Mouse (Mus musculus): ENCODE measurements at regions not wholly inside any gene's neighbourhood (a gene's known extent, or its start where the extent isn't known, plus 50 kb on each side); places are given as distances from the start of the nearest gene placed in this dataset.

DNA sequence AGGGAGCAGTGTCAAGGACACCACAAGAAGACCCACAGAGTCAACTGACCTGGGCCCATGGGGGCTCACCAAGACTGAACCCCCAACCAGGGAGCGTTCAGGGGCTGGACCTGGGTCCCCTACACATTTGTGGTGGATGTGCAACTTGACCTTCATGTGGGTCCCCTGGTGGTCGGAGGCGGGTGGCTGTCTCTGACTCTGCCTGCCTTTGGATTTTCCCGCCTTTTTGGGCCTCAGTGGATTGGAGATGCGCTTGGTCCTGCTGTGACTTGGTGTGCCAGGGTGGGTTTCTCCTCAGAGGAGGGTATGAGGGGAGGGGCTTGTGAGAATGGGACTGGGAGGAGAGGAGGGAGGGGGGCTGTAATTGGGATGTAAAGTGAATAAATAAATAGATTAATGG lies 99.3 kb upstream of the Armc2 start:
- H3K4me3 ChIP-seq (ENCODE audit: low read depth, low read length), result no peak overlapping the region
- H3K27me3 ChIP-seq (ENCODE audit: control insufficient read depth, insufficient read depth, low read length), result no peaks in the 10 kb centered on the region
- no peaks in the 10 kb centered on the region for H3K36me3 ChIP-seq (ENCODE audit: control insufficient read depth, insufficient read depth, low read length)
- H3K4me2 ChIP-seq (ENCODE audit: low read depth, low read length, severe bottlenecking), result no peak overlapping the region
- no peak overlapping the region for H3K27ac ChIP-seq (ENCODE audit: low read depth, low read length)
- no peaks in the 10 kb centered on the region for H3K9me3 ChIP-seq (ENCODE audit: control insufficient read depth, low read length)
- H3K4me1 ChIP-seq (replicated peaks; ENCODE audit: control insufficient read depth, insufficient read depth, low read length), result no peaks in the 10 kb centered on the region
- no peak for ATAC-seq (replicated peaks; ENCODE audit: low FRiP score)
- WGBS, result 89% methylated on average over 5 of the region's 5 CpGs
- DNase-seq (ENCODE audit: low spot score), result no peak
- H3K9ac ChIP-seq (ENCODE audit: low read length), result no peak overlapping the region

DNA sequence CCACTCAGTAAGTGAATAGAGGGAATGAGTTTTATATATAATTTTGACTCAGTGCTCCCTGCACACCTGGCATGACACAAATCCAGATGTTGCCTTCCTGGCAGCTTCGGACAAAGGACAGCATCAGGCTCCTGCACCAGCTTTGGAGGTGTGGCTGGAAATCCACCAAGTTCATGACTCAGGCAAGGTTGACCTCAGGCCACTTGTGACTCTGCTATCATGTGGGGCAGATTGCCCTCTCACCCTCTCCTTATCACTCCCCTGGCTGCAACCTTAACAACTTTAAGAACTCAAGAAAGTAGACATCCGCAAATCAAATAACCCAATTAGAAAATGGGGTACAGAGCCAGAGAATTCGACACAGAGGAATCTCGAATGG lies 97.7 kb upstream of the Armc2 start:
- 85% methylated on average over 4 of the region's 4 CpGs for WGBS
- no peaks in the 10 kb centered on the region for H3K36me3 ChIP-seq (ENCODE audit: control insufficient read depth, insufficient read depth, low read length)
- ATAC-seq (replicated peaks; ENCODE audit: low FRiP score) (no peak), DNase-seq (ENCODE audit: low spot score) (no peak)
- no peaks in the 10 kb centered on the region for H3K9me3 ChIP-seq (ENCODE audit: control insufficient read depth, low read length)
- H3K4me1 ChIP-seq (replicated peaks; ENCODE audit: control insufficient read depth, insufficient read depth, low read length), result no peaks in the 10 kb centered on the region
- H3K4me2 ChIP-seq (ENCODE audit: low read depth, low read length, severe bottlenecking), result no peak overlapping the region
- no peaks in the 10 kb centered on the region for H3K27me3 ChIP-seq (ENCODE audit: control insufficient read depth, insufficient read depth, low read length)
- no peak overlapping the region for H3K27ac ChIP-seq (ENCODE audit: low read depth, low read length)
- no peak overlapping the region for H3K9ac ChIP-seq (ENCODE audit: low read length)
- H3K4me3 ChIP-seq (ENCODE audit: low read depth, low read length), result no peak overlapping the region

DNA sequence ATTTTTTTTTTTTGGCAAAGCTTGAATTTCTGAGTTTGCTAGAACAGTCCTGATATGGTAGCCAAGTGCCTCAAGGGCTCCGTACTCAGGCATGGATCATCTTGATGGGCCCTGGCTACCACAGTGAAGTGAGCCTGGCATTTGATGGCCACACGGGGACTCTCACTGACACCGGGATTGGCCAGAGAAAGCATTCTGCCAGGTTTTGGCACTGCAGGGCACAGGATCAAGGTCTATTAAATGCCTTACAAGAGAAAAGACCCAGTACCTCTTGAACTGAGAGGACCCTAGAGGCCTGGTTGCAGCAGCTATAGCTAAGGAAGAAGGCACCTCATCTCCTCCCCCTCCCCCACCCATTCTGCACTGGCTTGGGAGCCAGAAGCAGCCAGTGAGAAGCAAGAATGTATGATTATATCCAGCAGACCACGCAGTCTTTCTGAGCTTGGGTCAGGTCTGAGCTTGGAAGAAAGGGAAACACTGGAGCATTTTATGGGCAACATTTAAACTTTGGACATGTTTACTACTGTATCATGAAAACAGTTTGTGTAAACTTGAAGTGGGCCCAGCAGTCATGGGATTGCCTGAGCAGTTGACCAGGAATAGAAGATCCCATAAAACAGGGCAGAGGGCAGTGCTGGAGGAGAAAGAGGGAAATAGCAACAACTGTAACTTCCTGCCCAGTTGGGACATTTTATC lies 97.1 kb upstream of the Armc2 start:
- WGBS, result 77% methylated on average over 4 of the region's 4 CpGs
- H3K4me3 ChIP-seq (ENCODE audit: low read depth, low read length), result no peak overlapping the region
- no peak overlapping the region for H3K9ac ChIP-seq (ENCODE audit: low read length)
- H3K4me1 ChIP-seq (replicated peaks; ENCODE audit: control insufficient read depth, insufficient read depth, low read length), result no peaks in the 10 kb centered on the region
- DNase-seq (ENCODE audit: low spot score), result no peak
- no peaks in the 10 kb centered on the region for H3K27me3 ChIP-seq (ENCODE audit: control insufficient read depth, insufficient read depth, low read length)
- ATAC-seq (replicated peaks; ENCODE audit: low FRiP score), result no peak
- H3K27ac ChIP-seq (ENCODE audit: low read depth, low read length), result no peak overlapping the region
- no peaks in the 10 kb centered on the region for H3K36me3 ChIP-seq (ENCODE audit: control insufficient read depth, insufficient read depth, low read length)
- no peak overlapping the region for H3K4me2 ChIP-seq (ENCODE audit: low read depth, low read length, severe bottlenecking)
- H3K9me3 ChIP-seq (ENCODE audit: control insufficient read depth, low read length), result no peaks in the 10 kb centered on the region

DNA sequence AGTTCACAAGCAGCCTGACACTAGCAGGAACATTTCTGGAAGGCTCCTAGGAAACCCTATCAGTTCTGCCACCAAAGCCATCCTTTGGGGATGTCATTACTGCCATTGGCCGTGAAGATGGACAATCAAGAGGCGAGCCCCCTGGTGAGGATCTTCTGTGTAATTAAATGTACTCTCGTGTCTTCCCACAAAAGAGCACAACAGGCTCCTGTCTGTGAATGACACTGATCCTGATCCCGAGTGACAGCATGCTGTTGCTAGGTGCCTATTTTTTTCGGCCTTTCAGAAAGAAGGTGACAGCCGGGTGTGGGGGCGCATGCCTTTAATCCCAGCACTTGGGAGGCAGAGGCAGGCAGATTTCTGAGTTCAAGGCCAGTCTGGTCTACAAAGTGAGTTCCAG lies 92.5 kb upstream of the Armc2 start:
- no peak for ATAC-seq (replicated peaks; ENCODE audit: low FRiP score)

DNA sequence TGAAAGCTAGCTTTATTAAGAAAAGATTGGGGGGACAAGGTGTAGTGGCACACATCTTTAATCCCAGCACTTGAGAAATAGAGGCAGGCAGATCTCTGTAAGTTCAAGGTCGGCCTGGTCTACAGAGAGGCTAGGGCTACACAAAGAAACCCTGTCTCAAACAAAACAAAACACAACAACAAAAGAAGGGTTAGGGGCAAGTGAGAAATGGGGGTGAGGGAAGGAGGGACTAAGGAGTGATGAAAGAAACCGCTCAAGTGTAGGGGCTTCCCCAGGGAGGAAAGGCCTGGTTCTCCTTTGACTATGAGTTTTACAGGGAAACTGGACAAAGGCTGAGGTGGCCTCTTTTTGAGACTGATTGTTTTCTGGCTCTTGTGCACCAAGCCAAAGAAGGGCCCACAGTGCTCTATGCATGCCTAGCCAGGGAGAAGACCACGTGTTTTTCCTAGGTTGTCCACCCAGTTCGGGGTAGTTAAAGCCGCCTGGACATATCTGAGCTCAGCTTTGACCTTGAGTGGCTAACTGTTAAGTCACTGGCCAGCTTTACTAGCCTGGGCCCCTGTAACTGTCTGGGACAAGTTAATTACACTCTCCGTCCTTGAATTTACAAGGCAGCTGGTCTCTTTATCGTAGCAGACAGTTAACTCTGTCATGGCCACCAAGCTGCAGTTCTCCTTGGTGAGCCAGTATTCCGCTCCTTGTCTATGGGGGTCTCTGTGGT lies 90.2 kb upstream of the Armc2 start:
- no peak for ATAC-seq (replicated peaks; ENCODE audit: low FRiP score)
- Histone ChIP-seq H3K9me3 (ENCODE audit: control insufficient read depth, low read length) (no peaks in the 10 kb centered on the region), H3K4me3 (ENCODE audit: low read depth, low read length) (no peak overlapping the region), H3K27ac (ENCODE audit: low read depth, low read length) (no peak overlapping the region), H3K27me3 (ENCODE audit: control insufficient read depth, insufficient read depth, low read length) (no peaks in the 10 kb centered on the region), H3K36me3 (ENCODE audit: control insufficient read depth, insufficient read depth, low read length) (no peaks in the 10 kb centered on the region), H3K4me2 (ENCODE audit: low read depth, low read length, severe bottlenecking) (no peak overlapping the region), H3K9ac (ENCODE audit: low read length) (no peak overlapping the region), H3K4me1 (replicated peaks; ENCODE audit: control insufficient read depth, insufficient read depth, low read length) (peaks cover 2% of the 10 kb centered on the region; the same call in 1 of the 2 replicates)
- WGBS, result 56% methylated on average over 8 of the region's 8 CpGs
- DNase-seq (ENCODE audit: low spot score), result no peak

More for the DNA sequence above, 92.5 kb upstream of the Armc2 start:
- no peak for DNase-seq (ENCODE audit: low spot score)
- Histone ChIP-seq H3K9ac (ENCODE audit: low read length) (no peak overlapping the region), H3K4me2 (ENCODE audit: low read depth, low read length, severe bottlenecking) (no peak overlapping the region), H3K27ac (ENCODE audit: low read depth, low read length) (no peak overlapping the region), H3K9me3 (ENCODE audit: control insufficient read depth, low read length) (no peaks in the 10 kb centered on the region), H3K4me1 (replicated peaks; ENCODE audit: control insufficient read depth, insufficient read depth, low read length) (peaks cover 2% of the 10 kb centered on the region; the same call in 1 of the 2 replicates), H3K4me3 (ENCODE audit: low read depth, low read length) (no peak overlapping the region), H3K27me3 (ENCODE audit: control insufficient read depth, insufficient read depth, low read length) (no peaks in the 10 kb centered on the region), H3K36me3 (ENCODE audit: control insufficient read depth, insufficient read depth, low read length) (no peaks in the 10 kb centered on the region)
- 59% methylated on average over 7 of the region's 7 CpGs for WGBS

DNA sequence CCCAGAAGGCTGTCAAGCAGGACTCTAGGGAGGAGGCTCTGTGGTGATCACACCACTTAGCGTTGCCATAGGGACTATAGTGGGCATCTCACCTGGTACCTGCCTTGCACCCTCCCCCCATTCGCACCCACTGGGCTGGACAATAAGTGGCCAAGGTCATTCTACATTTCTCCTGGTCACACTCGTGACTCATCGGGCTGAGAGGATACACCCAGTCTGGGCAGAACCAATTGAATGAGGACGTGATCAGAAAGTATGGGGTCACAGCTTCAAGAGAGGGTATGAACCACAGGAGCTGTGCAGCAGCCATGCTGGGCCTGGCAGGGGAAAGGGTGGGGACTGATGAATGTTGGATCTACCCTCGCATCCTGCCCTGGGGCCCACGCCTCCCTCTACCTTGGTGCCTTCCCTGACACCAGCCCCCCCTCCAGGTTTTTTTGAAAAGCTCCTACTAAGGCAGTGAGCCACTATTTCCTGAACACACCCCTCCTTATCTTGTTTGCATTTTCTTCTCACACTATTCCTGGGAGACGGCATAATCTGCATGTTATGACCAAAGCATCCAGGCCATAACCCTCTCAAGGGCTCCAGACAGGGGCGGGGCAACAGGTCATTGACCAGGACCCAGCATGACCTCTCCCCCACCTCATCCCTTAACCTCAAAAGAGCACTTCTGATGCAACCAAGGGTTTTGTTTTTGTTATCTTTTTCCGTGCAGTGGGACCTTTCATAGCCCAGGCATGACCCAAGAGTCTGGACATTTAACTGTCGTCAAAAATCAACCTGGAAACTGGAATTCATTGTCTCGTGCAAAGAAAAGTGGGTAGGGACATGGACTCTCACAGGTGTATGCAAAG lies 89.4 kb upstream of the Armc2 start:
- Histone ChIP-seq H3K36me3 (ENCODE audit: control insufficient read depth, insufficient read depth, low read length) (no peaks in the 10 kb centered on the region), H3K27ac (ENCODE audit: low read depth, low read length) (no peak overlapping the region), H3K4me2 (ENCODE audit: low read depth, low read length, severe bottlenecking) (no peak overlapping the region), H3K27me3 (ENCODE audit: control insufficient read depth, insufficient read depth, low read length) (no peaks in the 10 kb centered on the region), H3K4me1 (replicated peaks; ENCODE audit: control insufficient read depth, insufficient read depth, low read length) (peaks cover 2% of the 10 kb centered on the region; the same call in 1 of the 2 replicates), H3K9ac (ENCODE audit: low read length) (no peak overlapping the region), H3K9me3 (ENCODE audit: control insufficient read depth, low read length) (no peaks in the 10 kb centered on the region), H3K4me3 (ENCODE audit: low read depth, low read length) (no peak overlapping the region)
- WGBS, result 83% methylated on average over 12 of the region's 12 CpGs
- ATAC-seq (replicated peaks; ENCODE audit: low FRiP score), result no peak
- no peak for DNase-seq (ENCODE audit: low spot score)

DNA sequence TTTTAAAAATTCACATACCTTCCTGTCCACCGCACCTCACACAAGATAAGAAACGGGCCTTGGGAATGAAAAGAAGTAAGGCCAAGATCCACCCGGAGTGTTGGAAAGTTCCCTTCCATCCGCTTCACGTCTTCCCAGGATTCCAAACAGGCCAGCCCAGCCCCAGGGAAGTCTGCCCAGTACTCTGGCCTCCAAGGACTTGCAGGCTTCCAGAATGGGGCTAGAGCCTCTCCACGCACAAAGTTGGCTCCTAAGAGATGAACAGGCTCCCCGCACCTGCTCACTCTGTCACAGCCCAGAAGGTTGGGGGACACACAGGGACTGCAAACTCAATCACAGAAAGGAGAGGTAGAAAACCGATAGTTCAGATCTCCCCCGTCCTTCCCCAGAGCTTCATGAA lies 88.4 kb upstream of the Armc2 start:
- Histone ChIP-seq H3K27ac (ENCODE audit: low read depth, low read length) (no peak overlapping the region), H3K4me2 (ENCODE audit: low read depth, low read length, severe bottlenecking) (no peak overlapping the region), H3K9ac (ENCODE audit: low read length) (no peak overlapping the region), H3K4me1 (replicated peaks; ENCODE audit: control insufficient read depth, insufficient read depth, low read length) (peaks cover 2% of the 10 kb centered on the region; the same call in 1 of the 2 replicates), H3K27me3 (ENCODE audit: control insufficient read depth, insufficient read depth, low read length) (no peaks in the 10 kb centered on the region), H3K36me3 (ENCODE audit: control insufficient read depth, insufficient read depth, low read length) (no peaks in the 10 kb centered on the region), H3K9me3 (ENCODE audit: control insufficient read depth, low read length) (no peaks in the 10 kb centered on the region), H3K4me3 (ENCODE audit: low read depth, low read length) (no peak overlapping the region)
- DNase-seq (ENCODE audit: low spot score) (no peak), ATAC-seq (replicated peaks; ENCODE audit: low FRiP score) (no peak)
- 94% methylated on average over 9 of the region's 9 CpGs for WGBS

DNA sequence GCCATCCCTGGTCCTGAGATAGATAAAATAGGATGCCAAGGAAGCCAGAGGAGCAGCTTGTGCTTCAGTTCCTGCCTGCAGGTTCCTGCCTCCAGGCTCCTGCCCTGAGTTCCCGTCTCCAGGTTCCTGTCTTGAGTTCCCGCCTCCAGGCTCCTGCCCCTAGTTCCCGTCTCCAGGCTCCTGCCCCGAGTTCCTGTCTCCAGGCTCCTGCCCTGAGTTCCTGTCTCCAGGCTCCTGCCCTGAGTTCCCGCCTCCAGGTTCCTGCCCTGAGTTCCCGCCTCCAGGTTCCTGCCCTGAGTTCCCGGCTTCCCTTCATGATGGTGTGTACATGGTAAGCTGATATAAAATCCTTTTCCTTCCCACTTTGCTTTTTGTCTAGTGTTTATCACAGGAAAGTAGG lies 86.8 kb upstream of the Armc2 start:
- Histone ChIP-seq H3K9me3 (ENCODE audit: control insufficient read depth, low read length) (no peaks in the 10 kb centered on the region), H3K36me3 (ENCODE audit: control insufficient read depth, insufficient read depth, low read length) (no peaks in the 10 kb centered on the region), H3K4me3 (ENCODE audit: low read depth, low read length) (no peak overlapping the region), H3K27me3 (ENCODE audit: control insufficient read depth, insufficient read depth, low read length) (no peaks in the 10 kb centered on the region), H3K4me2 (ENCODE audit: low read depth, low read length, severe bottlenecking) (no peak overlapping the region), H3K9ac (ENCODE audit: low read length) (no peak overlapping the region), H3K27ac (ENCODE audit: low read depth, low read length) (no peak overlapping the region), H3K4me1 (replicated peaks; ENCODE audit: control insufficient read depth, insufficient read depth, low read length) (peaks cover 2% of the 10 kb centered on the region; the same call in 1 of the 2 replicates)
- ATAC-seq (replicated peaks; ENCODE audit: low FRiP score), result no peak
- WGBS, result 90% methylated on average over 7 of the region's 7 CpGs
- DNase-seq (ENCODE audit: low spot score), result no peak

All from forebrain, embryonic 11.5 days (tissue).